Mouse (Mus musculus): ENCODE results near the gene Lin7b.

GRCm38 (mm10) chr7:45356087-45356486, 14.3 kb downstream of the Lin7b start:
- TF ChIP-seq POLR2A (IDR thresholded peaks at IDR 0.05; ENCODE audit: borderline replicate concordance, low read depth, low read length) (no peak), CTCF (IDR thresholded peaks at IDR 0.05; ENCODE audit: low read depth, low read length) (no peak)
